Mouse (Mus musculus) thymus, postnatal 25 days (tissue): ENCODE data around the gene Tenm2.

Experiments used
- DNase-seq: peaks from one replicate; pipeline ENCODE4 v3.0.0; 2022

The Tenm2 gene

GRCm38 (mm10) chr11:36690826-36691225, 544.9 kb downstream of the Tenm2 start:
- no peak for DNase-seq

- no peak for DNase-seq
Observed at GRCm38 (mm10) chr11:36686253-36686652, 549.5 kb downstream of the Tenm2 start.

DNA sequence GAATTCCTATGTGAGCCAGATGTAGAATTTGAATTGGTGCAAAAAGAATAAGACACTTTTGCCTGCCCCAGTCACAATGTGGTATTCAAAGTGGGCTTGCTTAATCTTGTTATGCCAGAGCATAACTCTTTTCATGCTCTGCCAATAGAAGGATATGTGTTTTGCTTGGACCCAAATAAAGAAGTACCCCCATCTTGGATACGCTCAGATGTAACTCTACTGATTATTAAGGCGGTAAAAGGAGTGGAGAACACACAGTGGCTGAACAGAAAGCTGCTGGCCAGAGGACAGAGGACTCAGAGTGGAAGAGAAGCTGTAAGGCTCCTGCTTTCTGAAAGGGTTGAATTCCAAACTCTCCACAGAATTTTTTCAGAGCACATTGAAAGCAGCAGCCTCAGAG, 556.4 kb downstream of the Tenm2 start:
- no peak for DNase-seq

DNA sequence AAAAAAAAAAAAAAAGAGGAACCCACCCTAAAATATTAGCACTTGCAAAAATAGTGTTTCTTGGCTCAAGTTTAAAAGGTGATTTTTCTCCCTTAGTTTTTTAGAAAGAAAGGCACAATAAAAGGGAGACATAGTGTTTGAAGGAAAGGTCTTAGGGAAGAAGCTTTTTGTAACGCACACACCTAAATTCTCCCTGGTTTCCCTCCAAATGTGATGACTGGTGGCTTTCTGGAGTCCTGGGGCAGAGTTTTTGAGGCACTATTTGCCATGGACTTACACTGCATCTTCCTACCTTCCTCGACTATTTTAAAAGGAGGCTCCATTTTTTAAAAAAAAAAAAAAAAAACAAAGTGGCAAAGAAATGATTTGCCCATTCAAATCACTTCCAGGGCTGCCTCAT, 557.2 kb downstream of the Tenm2 start:
- DNase-seq: no peak

GRCm38 (mm10) chr11:36678057-36678396, 557.7 kb downstream of the Tenm2 start:
- no peak for DNase-seq

DNA sequence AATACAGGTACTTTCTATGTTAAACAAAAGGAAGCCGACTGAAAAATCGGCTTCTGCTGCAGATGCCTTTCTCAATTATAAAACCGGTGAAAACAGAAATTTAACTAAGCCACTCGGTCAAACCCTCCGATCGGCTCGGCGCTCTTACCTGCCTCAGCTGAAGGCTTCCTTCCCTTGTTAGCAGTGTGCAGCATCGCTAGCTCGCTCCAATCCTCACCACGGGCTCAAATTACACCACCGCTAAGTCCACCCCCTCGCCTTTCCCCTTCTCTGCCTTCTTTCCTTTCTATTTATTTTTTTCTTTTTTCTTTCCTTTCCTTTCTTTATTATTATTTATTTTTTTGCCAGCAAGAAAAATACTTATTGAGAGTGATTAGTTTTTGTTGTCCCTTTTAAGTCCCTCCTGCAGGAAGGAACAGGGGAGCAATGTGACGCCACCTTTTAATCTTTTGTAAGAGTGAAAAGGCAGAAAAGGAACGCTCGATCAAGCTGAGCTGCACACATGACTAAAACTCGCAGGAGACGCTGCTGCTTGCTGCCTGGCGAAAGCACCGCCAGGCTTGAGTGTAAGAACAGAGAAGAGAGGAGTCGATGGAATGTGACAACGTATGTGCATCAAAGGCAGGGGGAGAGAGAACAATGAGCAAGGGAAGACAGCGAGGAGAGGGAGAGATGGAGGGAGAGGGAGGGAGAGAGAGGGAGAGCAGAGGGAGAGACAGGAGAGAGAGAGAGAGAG, 558.3 kb downstream of the Tenm2 start:
- DNase-seq: no peak

DNA sequence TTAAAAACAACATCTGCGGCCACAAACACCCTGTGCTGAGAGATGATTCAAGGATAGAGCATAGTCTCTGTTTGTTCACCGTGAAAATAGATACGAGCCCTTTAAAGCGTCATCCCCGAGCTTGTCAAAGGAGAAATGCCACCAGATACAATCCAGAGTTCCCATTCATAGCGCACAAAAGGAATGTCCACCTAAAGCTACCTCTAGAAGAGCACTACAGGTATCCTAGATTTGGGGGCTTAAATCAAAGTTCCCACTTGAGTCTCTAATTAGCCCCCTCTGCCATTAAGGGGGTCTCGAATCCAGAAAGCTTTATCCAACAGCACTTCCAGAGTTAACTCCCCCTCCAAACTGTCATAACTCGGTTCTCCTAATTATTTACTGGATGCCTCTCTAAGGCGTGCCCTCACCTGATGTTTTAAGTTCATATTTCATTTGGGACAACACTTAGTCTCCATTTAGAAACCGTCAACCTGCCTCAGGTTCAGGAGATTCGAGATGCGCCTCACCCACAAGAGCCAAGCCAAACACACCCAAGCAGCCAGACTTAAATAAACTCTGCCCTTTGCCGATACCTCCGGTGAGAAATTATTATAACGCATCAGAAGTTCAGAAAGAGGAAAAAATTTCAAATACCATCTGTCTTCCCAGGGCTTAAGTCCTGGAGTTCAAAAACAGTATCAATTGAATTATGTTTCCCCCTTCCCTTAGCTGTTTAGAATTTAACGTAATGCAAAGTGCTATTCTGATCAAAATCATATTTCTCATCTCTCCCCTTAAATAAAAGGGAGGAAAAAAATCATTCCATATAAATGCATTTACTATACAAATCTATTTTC, 559.1 kb downstream of the Tenm2 start:
- DNase-seq: no peak

DNA sequence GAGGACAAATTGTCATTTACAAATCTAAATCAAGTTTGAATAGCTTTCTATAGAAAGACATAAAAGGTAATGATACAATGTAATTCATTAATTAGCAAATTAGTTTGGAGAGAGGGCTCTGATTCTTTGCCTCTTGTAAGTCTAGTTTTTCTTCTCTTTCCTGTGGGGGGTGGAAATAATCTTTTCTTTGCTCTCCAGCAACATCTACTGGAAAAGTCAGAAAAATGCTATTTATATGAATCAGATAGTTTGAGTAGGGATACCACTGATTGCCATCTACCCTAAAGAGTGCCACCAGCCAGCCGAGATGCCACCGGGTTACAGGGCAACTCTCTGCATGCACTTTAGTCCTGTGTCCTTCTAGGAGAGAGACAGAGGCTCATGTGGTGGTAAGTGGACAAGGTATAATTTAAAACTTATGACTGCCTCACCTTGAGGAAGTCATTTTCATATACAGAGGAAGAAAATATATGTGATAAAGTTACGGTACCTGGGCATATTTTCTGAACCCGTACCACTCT, 560.8 kb downstream of the Tenm2 start:
- DNase-seq: no peak

- DNase-seq: no peak
Observed at GRCm38 (mm10) chr11:36674141-36674540, 561.6 kb downstream of the Tenm2 start.

GRCm38 (mm10) chr11:36671196-36671595, 564.6 kb downstream of the Tenm2 start:
- DNase-seq: no peak

GRCm38 (mm10) chr11:36664026-36664425, 571.7 kb downstream of the Tenm2 start:
- no peak for DNase-seq

DNA sequence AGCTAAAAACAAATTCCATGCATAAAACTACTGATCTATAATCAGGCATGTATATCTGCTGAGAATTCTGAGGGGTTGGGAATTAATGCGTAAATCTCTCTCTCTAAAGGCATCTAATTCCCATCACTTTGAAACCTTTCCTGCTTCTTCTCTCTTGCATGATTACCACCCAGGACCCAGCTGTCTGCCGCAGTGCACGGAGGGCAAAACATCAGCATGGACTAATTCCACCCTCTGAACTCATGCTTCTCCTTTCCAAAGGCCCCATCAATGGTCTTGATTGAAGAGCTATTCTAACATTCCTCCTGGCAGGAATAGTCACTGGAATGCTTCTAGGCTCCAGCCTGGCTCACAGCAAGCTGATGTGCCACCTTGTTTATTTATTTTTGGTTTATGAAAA, 572.2 kb downstream of the Tenm2 start:
- DNase-seq: no peak

GRCm38 (mm10) chr11:36653656-36654323, 582.0 kb downstream of the Tenm2 start:
- no peak for DNase-seq

DNA sequence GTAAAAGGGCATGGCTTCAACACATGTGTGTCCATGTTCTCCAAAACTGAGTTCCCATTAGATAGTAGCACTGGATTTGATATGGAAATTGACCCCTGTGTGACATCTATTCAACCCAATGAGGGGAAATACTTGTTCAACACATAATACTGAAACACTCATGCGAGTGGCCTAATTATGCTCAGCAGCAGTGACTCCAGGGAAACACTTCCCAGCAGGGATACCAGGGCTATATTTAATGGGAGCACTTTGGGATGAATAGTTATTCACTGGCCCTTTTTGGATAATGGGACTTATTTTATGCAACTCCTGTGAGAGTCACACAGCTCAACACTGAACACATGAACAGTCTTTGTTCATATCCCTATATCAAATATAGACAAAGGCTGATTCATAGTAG, 588.6 kb downstream of the Tenm2 start:
- DNase-seq: no peak

GRCm38 (mm10) chr11:36635082-36635481, 600.7 kb downstream of the Tenm2 start:
- DNase-seq: no peak

- no peak for DNase-seq
Observed at GRCm38 (mm10) chr11:36632201-36632600, 603.6 kb downstream of the Tenm2 start.

GRCm38 (mm10) chr11:36613807-36614206, 622.0 kb downstream of the Tenm2 start:
- no peak for DNase-seq

DNA sequence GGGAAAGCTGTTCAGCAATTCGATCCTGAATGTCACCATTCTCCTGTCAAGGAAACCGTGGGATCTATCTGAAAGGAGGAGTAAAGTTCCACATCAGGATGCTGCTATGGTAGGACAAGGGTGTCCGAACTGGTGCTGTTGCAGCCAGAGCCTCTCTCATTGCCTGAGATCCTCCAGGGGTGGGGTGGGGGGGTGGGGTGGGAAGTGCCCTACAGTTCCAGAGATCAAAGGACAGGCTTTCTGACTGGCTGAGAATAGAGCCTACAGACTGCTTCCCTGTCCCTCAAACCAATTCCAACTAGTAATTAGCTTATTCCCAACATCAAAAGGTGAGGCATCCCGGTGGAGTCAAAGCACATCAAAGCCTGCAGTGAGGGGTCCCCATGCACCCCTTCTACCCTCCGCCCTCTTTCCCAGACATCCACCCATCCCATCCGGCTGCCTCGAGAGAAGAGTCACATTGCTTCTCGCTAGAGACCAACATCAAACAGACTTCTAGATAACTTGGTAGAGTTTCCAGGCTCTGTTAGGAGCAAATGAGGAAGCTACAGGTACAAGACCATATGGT, 630.9 kb downstream of the Tenm2 start:
- DNase-seq: no peak

DNA sequence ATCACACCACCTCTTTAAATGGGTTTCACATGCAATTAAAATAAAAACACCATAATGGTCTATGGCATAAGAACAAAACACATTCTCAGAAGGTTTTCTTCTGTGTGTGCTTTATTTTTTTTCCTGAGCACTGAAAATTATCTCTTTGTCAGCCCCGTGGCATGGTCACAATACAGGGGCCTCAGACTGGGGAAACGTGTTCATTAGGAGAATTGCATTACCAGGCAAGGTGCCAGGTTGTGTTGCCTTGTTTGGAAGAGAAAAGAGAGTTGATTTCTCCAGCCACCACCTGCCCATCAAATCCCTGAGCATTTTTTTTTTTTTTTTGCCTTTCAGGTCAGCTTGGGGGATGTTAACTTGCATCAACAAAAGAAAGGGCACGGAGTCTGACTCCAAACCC, 631.5 kb downstream of the Tenm2 start:
- no peak for DNase-seq

GRCm38 (mm10) chr11:36592471-36592870, 643.3 kb downstream of the Tenm2 start:
- DNase-seq: no peak

DNA sequence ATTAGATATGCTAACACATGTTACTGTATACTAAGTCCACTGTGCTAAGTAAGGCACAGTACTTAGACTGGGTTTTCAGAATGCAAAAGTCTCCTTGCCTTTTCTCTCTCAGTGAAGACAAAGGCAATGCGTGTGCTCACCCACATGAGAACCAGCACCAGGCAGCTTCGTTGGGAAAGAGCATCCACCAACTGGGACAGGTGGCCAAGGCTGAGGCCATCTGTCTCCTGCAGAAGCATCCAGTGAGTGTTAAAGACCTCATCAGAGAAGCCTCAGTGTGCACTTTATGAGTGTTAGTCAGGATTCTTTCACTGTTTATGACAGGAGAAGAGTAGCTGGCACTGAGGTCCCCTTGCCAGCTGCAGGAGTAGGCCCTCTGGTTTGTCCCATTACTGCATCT, 669.6 kb downstream of the Tenm2 start:
- DNase-seq: no peak

DNA sequence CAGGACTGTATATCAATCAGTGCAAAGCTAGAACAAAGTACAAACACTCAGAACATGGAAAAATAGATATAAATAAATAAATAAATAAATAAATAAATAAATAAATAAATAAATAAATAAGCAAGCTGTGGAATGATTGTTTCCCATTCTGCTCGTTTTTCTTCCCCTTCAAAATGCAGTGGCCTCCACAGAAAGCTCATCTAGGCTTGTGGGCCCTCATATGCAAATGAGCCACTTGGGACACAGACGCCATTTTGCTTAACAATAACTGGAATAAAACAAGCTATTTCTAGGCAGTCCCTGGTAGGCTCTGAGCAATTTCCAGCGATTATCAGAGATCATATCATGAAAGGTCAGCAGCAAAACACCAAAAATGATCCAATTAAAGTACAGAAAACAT, 672.9 kb downstream of the Tenm2 start:
- DNase-seq: no peak

GRCm38 (mm10) chr11:36560785-36561548, 674.8 kb downstream of the Tenm2 start:
- no peak for DNase-seq
